Mouse (Mus musculus): ENCODE results near the gene Cisd1. TPM values are rescaled to one million over a fixed set of nuclear protein-coding genes. Genes with fewer than 3 reads are reported as not detected.
A peak's percentile ranks its signal among the peaks of the same experiment; 100 is the strongest.

The Cisd1 gene
- polyA plus RNA-seq, 1 experiment from 2014 or later: 239 TPM

DNA sequence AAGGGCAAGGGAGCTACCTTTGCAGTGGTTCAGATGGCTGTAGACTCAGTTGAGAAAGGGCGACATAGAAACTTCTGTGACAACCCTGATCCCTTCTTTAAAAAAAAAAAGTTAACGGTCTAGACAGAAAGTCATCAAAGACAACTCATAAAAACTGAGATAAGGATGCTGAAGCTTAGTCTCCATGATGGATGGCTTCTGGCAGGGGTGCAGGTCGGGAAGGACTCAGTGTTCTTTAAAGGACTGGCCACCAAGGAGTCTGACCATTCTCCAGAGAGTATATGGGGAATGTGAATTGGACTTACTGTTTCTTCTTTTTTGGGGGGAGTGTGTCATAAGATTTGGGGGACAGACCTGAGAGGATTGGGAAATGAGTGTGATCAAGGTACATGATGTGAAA lies 30.2 kb downstream of the Cisd1 start:
- no peak overlapping the region for H3K9ac ChIP-seq (replicated peaks)
- H3K9me3 ChIP-seq: no peaks in the 10 kb centered on the region
- 83% methylated on average over 3 of the region's 3 CpGs for WGBS
- H3K4me3 ChIP-seq: no peak overlapping the region
- H3K4me1 ChIP-seq: no peaks in the 10 kb centered on the region
- no peak for ATAC-seq (replicated peaks)
- H3K4me2 ChIP-seq (replicated peaks): no peak overlapping the region
- no peaks in the 10 kb centered on the region for H3K36me3 ChIP-seq
- no peak overlapping the region for H3K27ac ChIP-seq (replicated peaks)
- no peaks in the 10 kb centered on the region for H3K27me3 ChIP-seq

DNA sequence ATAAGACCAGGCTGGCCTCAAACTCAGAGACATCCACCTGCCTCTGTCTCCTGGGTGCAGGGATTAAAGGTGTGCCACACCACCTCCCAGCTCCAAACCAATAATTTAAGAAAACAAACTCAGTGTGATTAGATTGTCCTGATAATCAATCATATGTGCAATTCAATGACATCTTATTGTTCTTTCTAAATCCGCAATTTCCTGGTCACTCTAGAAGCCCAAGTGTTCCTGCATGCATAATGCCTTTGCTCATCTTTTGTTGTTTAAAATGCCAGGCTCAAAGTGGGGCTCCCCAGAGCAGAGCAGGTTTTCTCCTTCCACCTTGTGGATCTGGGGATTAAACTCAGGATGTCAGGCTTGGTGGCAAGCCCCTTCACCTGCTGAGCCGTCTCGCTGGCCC lies 34.5 kb downstream of the Cisd1 start:
- Histone ChIP-seq H3K27me3 (no peaks in the 10 kb centered on the region), H3K9me3 (no peaks in the 10 kb centered on the region), H3K4me3 (no peak overlapping the region), H3K36me3 (no peaks in the 10 kb centered on the region), H3K4me1 (no peaks in the 10 kb centered on the region), H3K27ac (replicated peaks) (no peak overlapping the region), H3K4me2 (replicated peaks) (no peak overlapping the region), H3K9ac (replicated peaks) (no peak overlapping the region)
- 64% methylated on average over 3 of the region's 3 CpGs for WGBS
- no peak for ATAC-seq (replicated peaks)

DNA sequence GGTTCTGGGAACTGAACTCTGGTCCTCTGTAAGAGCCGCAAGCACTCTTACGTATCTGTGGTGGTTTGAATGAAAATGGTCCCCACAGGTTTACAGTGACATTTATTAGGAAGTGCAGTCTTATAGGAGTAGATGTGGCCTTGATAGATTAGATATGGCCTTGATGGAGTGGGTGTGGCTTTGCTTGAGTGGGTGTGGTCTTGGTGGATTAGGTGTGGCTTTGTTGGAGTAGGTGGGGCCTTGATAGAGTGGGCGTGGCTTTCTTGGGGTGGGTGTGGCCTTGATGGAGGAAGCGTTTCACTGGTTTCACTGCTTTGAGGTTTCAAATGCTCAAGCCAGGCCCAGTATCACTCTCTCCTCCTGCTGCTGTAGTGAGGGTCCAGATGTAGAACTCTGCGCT lies 36.6 kb downstream of the Cisd1 start:
- no peaks in the 10 kb centered on the region for H3K4me1 ChIP-seq
- H3K4me2 ChIP-seq (replicated peaks): no peak overlapping the region
- no peaks in the 10 kb centered on the region for H3K9me3 ChIP-seq
- no peak overlapping the region for H3K27ac ChIP-seq (replicated peaks)
- no peaks in the 10 kb centered on the region for H3K36me3 ChIP-seq
- H3K27me3 ChIP-seq: no peaks in the 10 kb centered on the region
- no peak for ATAC-seq (replicated peaks)
- no peak overlapping the region for H3K9ac ChIP-seq (replicated peaks)
- 95% methylated on average over 5 of the region's 5 CpGs for WGBS
- no peak overlapping the region for H3K4me3 ChIP-seq

DNA sequence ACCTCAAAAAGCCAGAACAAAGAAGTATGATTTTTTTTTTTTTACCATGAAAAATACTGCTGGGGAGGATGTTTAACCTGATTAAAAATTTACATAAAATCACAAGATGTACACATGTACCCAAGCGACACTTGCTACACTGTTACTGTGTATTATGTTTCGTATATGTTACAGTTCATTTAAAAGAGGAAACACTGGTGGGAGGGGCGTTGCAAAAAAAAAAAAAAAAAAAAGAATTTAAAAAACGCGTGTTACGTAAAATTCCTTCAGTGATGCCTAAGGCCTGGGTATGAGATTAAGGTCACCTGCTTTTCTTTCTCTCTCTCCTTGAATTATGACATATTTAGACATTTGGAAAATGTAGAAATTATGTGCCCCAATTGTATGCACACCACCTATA lies 38.0 kb downstream of the Cisd1 start:
- no peaks in the 10 kb centered on the region for H3K4me1 ChIP-seq
- H3K27me3 ChIP-seq: no peaks in the 10 kb centered on the region
- H3K9ac ChIP-seq (replicated peaks): no peak overlapping the region
- no peak overlapping the region for H3K27ac ChIP-seq (replicated peaks)
- ATAC-seq (replicated peaks): no peak
- H3K36me3 ChIP-seq: no peaks in the 10 kb centered on the region
- 81% methylated on average over 6 of the region's 6 CpGs for WGBS
- H3K4me3 ChIP-seq: no peak overlapping the region
- no peak overlapping the region for H3K4me2 ChIP-seq (replicated peaks)
- H3K9me3 ChIP-seq: no peaks in the 10 kb centered on the region

DNA sequence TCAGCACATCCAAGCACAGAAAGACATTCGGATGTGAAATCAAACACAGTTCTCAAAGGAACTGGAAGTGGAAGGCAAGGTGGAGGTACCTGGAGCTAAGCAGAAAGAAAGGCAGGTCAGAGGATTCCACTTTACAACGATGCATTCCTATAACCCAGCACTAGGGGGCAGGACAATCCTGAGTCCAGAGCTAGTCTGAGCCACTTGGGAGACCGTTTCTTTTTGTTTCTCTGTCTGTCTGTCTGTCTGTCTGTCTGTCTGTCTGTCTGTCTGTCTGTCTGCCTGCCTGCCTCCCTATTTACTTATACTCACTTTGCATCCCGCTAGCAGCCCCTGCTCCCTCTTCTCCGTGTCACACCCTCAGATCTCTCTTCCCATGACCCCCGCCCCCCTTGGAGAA lies 38.6 kb downstream of the Cisd1 start:
- no peak overlapping the region for H3K27ac ChIP-seq (replicated peaks)
- H3K4me3 ChIP-seq: no peak overlapping the region
- no peaks in the 10 kb centered on the region for H3K27me3 ChIP-seq
- no peaks in the 10 kb centered on the region for H3K4me1 ChIP-seq
- H3K9me3 ChIP-seq: no peaks in the 10 kb centered on the region
- H3K36me3 ChIP-seq: no peaks in the 10 kb centered on the region
- no peak for ATAC-seq (replicated peaks)
- 35% methylated on average over 6 of the region's 6 CpGs for WGBS
- no peak overlapping the region for H3K9ac ChIP-seq (replicated peaks)
- H3K4me2 ChIP-seq (replicated peaks): peak overlapping the region; percentile 19; the same call in 1 of the 2 replicates

DNA sequence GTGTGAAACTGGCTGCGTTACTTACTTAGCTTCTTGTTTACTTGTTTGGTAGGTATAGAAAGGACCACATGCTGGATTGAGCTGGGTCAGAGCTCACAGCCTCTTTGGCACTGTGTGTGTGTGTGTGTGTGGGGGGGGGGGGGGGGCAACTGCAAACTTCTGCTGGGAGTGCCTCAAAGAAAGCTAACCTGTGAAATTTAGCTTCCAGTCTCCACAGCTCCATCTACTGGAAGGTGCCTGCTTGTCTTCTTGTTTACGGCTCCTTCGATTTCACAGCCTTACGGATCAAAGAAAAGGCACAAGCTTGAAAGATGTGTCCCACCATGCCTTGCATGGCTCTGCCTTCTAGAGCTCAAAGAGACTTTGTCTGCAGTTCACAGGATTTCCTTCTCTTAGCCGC lies 42.3 kb downstream of the Cisd1 start:
- Histone ChIP-seq H3K36me3 (no peaks in the 10 kb centered on the region), H3K27me3 (no peaks in the 10 kb centered on the region), H3K9ac (replicated peaks) (no peak overlapping the region), H3K4me3 (no peak overlapping the region), H3K4me1 (no peaks in the 10 kb centered on the region), H3K9me3 (no peaks in the 10 kb centered on the region), H3K4me2 (replicated peaks) (no peak overlapping the region), H3K27ac (replicated peaks) (no peak overlapping the region)
- ATAC-seq (replicated peaks): no peak
- WGBS: 24% methylated on average over 5 of the region's 5 CpGs

DNA sequence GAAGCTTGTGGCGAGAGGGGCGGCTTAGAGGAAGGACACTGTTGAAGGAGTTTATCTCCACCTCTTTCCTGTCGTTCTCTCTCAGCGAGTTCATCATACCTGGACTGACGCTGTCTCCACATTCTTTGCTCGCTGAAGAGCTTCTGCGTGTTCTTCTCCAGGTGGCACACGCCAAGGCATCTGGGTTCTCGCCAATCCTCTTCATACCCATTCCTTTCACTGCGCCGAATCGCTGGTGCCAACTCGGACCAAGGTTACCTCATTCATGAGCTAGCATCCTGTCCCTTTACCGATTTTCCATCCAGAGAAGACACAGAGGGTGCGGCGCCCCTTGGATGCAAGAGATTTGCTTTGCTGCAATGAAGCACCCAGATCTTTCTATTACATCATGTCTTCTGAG lies 44.6 kb downstream of the Cisd1 start:
- H3K9me3 ChIP-seq: no peaks in the 10 kb centered on the region
- no peak overlapping the region for H3K4me2 ChIP-seq (replicated peaks)
- no peak overlapping the region for H3K27ac ChIP-seq (replicated peaks)
- H3K4me1 ChIP-seq: no peaks in the 10 kb centered on the region
- H3K36me3 ChIP-seq: no peaks in the 10 kb centered on the region
- H3K9ac ChIP-seq (replicated peaks): no peak overlapping the region
- no peak overlapping the region for H3K4me3 ChIP-seq
- no peaks in the 10 kb centered on the region for H3K27me3 ChIP-seq
- 83% methylated on average over 16 of the region's 16 CpGs for WGBS
- ATAC-seq (replicated peaks): no peak

DNA sequence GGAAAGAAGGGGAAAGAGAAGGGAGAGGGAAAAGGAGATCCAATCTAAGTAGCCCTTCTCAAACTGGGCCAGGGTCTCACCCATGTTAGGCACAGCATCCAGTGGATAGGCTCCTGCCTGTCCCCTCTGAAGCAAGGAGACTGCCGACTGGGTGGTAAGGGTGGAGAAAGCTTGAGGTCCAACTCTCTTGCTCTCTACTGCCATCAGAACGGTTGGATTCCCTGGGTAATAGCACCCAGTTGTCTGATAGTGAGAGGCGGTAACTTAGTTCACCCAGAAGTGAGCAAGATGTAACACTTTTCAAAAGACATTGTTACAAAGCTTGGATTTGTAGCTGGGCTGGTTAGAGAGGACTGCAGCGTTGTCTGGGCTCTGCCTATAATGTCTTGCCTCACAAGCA lies 51.5 kb downstream of the Cisd1 start:
- H3K36me3 ChIP-seq: no peaks in the 10 kb centered on the region
- no peaks in the 10 kb centered on the region for H3K9me3 ChIP-seq
- H3K9ac ChIP-seq (replicated peaks): no peak overlapping the region
- WGBS: 57% methylated on average over 4 of the region's 4 CpGs
- no peak for ATAC-seq (replicated peaks)
- no peak overlapping the region for H3K4me3 ChIP-seq
- no peaks in the 10 kb centered on the region for H3K27me3 ChIP-seq
- H3K4me2 ChIP-seq (replicated peaks): no peak overlapping the region
- peaks cover 7% of the 10 kb centered on the region; the same call in 1 of the 2 replicates for H3K4me1 ChIP-seq
- no peak overlapping the region for H3K27ac ChIP-seq (replicated peaks)

DNA sequence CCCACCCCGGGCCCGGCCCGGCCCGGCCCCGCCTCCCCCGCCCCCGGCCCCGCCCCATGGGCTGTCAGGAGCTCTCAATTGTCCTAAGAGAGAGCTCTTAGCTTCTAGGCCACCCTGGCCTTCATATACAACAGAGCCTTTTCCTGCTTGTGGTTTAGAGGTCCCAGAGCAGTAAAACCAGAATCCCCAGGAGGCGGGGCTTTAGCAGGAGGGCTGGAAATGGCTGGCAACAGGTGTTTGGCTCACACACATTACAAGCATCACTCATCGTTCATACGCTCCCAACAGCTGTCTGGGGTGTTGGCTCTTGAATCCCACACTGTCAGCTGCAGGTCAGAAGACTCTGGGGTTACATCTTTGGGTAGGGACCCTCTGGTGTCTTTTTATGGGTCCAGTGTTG lies 52.5 kb downstream of the Cisd1 start:
- no peak; the same call in 1 of the 2 replicates for ATAC-seq (replicated peaks)
- Histone ChIP-seq H3K4me3 (no peak overlapping the region), H3K9ac (replicated peaks) (no peak overlapping the region), H3K36me3 (no peaks in the 10 kb centered on the region), H3K27me3 (no peaks in the 10 kb centered on the region), H3K4me1 (peaks cover 7% of the 10 kb centered on the region; the same call in 1 of the 2 replicates), H3K4me2 (replicated peaks) (no peak overlapping the region), H3K9me3 (no peaks in the 10 kb centered on the region), H3K27ac (replicated peaks) (no peak overlapping the region)
- 10% methylated on average over 9 of the region's 11 CpGs for WGBS

DNA sequence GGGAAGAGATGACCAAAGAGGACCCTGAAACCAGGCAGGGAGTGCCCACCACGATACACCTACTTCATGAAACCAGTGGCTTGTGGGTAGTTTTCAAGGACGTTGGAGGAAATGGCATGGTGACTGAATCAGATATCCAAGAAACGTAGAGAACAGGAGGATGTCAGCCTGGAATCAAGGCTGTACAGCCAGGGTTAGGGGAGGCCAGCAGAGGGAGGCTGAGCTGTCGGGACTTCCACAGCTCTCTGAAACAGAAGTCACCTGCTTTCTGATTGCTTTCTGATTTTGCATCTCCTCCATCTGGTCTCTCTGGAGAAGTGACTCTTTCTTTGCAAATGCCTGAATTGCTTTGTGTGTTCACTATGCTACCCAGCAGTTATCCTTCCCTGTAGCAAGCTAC lies 53.0 kb downstream of the Cisd1 start:
- ATAC-seq (replicated peaks): no peak; the same call in 1 of the 2 replicates
- Histone ChIP-seq H3K4me1 (peaks cover 7% of the 10 kb centered on the region; the same call in 1 of the 2 replicates), H3K4me2 (replicated peaks) (no peak overlapping the region), H3K9me3 (no peaks in the 10 kb centered on the region), H3K36me3 (no peaks in the 10 kb centered on the region), H3K27me3 (no peaks in the 10 kb centered on the region), H3K9ac (replicated peaks) (no peak overlapping the region), H3K4me3 (no peak overlapping the region), H3K27ac (replicated peaks) (no peak overlapping the region)
- 26% methylated on average over 4 of the region's 4 CpGs for WGBS

DNA sequence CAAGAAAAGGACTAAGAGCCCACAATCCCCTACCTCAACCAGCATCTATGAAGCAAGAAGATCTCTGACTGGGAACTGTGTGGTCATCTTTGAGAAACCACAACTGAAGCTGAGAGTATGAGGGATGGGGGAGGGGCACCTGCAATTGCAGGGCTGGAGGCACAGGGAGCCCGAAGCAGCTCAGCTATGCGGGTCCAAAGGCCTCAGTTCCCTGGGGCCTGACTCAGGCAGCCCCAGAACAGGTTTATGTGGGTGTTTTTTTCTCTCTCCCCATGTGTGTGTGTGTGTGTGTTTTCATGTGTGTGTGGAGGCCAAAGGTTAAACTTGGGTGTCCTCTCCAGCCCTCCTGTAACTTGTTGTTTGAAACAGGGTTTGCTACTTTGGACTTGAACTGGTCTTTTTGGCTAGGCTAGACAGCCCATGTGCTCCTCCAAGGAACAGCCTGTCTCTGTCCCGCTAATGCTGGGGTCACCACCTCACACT lies 53.5 kb downstream of the Cisd1 start:
- H3K9me3 ChIP-seq: no peaks in the 10 kb centered on the region
- H3K27me3 ChIP-seq: no peaks in the 10 kb centered on the region
- H3K36me3 ChIP-seq: no peaks in the 10 kb centered on the region
- H3K27ac ChIP-seq (replicated peaks): no peak overlapping the region
- no peak for ATAC-seq (replicated peaks)
- H3K4me1 ChIP-seq: peaks cover 7% of the 10 kb centered on the region; the same call in 1 of the 2 replicates
- WGBS: 20% methylated on average over 3 of the region's 3 CpGs
- no peak overlapping the region for H3K4me2 ChIP-seq (replicated peaks)
- no peak overlapping the region for H3K4me3 ChIP-seq
- no peak overlapping the region for H3K9ac ChIP-seq (replicated peaks)

DNA sequence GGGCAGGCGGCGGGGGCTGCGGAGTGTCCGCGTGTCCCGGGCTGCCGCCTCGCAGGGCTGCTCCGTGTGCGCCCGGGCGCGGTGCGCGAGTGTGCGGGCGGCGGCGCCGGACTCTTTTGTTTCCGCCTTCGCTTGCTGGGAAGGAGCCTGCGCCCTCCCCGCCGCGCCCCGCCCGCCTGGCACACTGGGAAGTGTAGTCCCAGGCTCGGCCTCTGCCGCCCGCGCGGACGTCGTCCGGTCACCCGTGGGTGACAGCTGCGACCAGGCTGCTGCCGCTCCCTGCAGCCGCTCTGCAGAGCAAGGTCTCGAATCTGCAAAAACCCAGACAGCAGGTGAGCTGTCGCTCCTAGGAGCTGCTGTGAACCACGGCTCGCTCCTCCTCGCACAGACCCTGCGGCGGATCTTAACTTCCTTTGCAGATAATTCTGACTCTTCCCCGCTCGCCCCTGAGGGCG lies 59.6 kb downstream of the Cisd1 start, which contains the start of gene Ube2d1:
TSS of gene Ube2d1 (minus strand) at position 137 of the 455 bp plus-strand sequence.
- Histone ChIP-seq H3K9me3 (no peaks in the 10 kb centered on the region), H3K4me3 (peak within 1 kb of the TSS; percentile 76), H3K9ac (replicated peaks) (peak within 1 kb of the TSS; percentile 96), H3K4me1 (peaks cover 38% of the 10 kb centered on the region), H3K36me3 (no peaks in the 10 kb centered on the region), H3K27ac (replicated peaks) (peak within 1 kb of the TSS; percentile 86), H3K27me3 (no peaks in the 10 kb centered on the region), H3K4me2 (replicated peaks) (peak within 1 kb of the TSS; percentile 52)
- under 1% methylated on average over 50 of the region's 50 CpGs for WGBS
- ATAC-seq (replicated peaks): peak; percentile 97

DNA sequence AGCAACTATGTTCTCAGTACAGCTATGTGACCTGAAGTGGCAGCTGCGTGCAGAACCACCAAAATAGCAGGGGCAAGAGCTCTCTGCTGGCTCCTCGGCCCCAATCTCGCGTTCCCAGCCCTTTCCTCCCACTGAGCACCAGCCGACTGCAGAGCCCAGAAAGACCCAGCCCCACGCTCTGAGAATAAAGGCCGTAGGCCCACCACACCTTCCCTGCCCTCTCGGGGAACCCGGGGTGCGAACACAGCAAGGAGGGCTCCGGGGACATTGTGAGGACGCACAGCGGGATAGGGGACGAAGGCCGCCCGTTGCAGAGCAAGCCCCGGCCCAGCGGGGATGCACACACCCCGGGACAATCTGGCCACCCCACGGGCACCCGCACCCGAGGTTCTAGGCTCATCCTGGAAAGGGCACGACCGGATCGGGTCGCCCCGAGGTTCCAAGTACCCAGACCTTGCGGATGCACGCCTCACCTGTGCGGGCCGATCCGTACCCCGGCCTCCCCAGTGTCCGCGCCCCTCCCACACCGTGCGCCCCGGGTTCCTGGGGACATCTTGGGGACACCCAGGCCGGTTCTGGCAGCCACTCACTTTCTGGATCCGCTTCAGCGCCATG lies 60.1 kb downstream of the Cisd1 start:
- Histone ChIP-seq H3K4me3 (peak overlapping the region; percentile 76), H3K27ac (replicated peaks) (peak overlapping the region; percentile 86), H3K9me3 (no peaks in the 10 kb centered on the region), H3K36me3 (no peaks in the 10 kb centered on the region), H3K4me1 (peaks cover 43% of the 10 kb centered on the region), H3K27me3 (no peaks in the 10 kb centered on the region), H3K9ac (replicated peaks) (peak overlapping the region; percentile 96), H3K4me2 (replicated peaks) (peak overlapping the region; percentile 52)
- peak; percentile 82 for ATAC-seq (replicated peaks)
- 0% methylated on average over 41 of the region's 41 CpGs for WGBS

All from forebrain, embryonic 15.5 days (tissue).